Mouse (Mus musculus) layer of hippocampus, postnatal 36 days (tissue): ENCODE results near the gene Zswim1. TPM values are rescaled to one million over a fixed set of nuclear protein-coding genes. Genes with fewer than 3 reads are reported as not detected.
"Not testable (repeated sequence)": the region's sequence is repeated elsewhere in the genome, so short reads cannot be mapped to it uniquely, and the experiment has no call there.

Source experiments
- DNase-seq, 2 experiments: peaks; one replicate each; pipeline ENCODE4 v3.0.0; 2022
- total RNA-seq, 2 experiments: library from RNA; stranded (reverse); gene quantifications; 2 replicates each; pipeline ENCODE4 v1.2.3; 2021

Zswim1 gene
- total RNA-seq, 2 experiments from 2014 or later = 21.6 to 23.0 TPM

- no peak for DNase-seq
Measured at GRCm38 (mm10) chr2:164793236-164793635, 29.2 kb upstream of the Zswim1 start.

DNA sequence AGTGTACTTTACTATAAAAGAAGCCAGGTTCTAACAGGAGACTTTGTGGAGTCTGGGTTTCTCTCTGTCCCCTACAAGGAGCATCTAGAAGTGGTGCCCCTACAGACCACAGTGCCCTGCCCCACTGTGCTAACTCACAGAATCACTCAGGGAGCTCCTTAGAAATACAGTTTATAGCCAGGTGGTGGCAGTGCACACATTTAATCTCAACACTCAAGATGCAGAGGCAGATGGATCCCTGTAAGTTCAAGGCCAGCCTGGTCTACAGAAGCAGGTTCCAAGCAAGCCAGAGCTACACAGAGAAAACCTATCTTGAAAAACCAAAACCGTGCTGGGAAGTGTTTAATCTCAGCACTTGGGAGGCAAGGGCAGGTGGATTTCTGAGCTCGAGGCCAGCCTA, 28.7 kb upstream of the Zswim1 start:
- DNase-seq = no peak

- peak; percentile 74 to 81 for DNase-seq
Measured at GRCm38 (mm10) chr2:164794293-164794692, 28.2 kb upstream of the Zswim1 start.

GRCm38 (mm10) chr2:164795868-164796267, 26.6 kb upstream of the Zswim1 start:
- no peak for DNase-seq

- not testable (repeated sequence) for DNase-seq
Measured at GRCm38 (mm10) chr2:164798554-164798953, 23.9 kb upstream of the Zswim1 start.

- no peak for DNase-seq
Measured at GRCm38 (mm10) chr2:164800252-164801004, 22.1 kb upstream of the Zswim1 start.

- no peak for DNase-seq
Measured at GRCm38 (mm10) chr2:164803201-164803920, 19.1 kb upstream of the Zswim1 start.

- no peak for DNase-seq
Measured at GRCm38 (mm10) chr2:164803921-164804313, 18.6 kb upstream of the Zswim1 start.

GRCm38 (mm10) chr2:164804533-164805331, 17.8 kb upstream of the Zswim1 start, which contains the start of the genes Acot8 and Zswim3:
Gene Acot8, minus strand, starts transcription at chr2:164804882.
Gene Zswim3, plus strand, starts transcription at chr2:164805098.
- peak; percentile 97 to 99 for DNase-seq

DNA sequence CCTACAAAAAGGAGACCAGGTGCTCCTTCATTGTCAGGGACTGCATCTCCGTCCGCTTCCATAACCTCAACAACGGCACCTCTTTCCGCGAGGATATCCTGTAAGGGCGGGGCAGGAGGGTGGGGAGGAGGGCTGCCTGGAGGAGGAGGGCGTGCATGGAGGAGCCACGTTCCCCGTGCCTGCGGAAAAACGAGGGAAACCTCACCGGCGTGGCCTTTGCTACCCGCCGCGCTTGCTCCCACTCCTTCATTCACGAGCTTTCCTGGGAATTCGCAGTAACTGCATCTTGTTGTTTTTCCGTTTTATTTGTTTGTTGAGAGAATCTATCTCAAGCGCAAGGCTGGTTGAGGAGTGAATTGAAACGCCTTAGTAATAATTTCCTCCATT, 17.2 kb upstream of the Zswim1 start:
- DNase-seq = no peak

GRCm38 (mm10) chr2:164806614-164807013, 15.9 kb upstream of the Zswim1 start:
- DNase-seq = no peak

GRCm38 (mm10) chr2:164813557-164813956, 8.9 kb upstream of the Zswim1 start:
- DNase-seq = no peak

DNA sequence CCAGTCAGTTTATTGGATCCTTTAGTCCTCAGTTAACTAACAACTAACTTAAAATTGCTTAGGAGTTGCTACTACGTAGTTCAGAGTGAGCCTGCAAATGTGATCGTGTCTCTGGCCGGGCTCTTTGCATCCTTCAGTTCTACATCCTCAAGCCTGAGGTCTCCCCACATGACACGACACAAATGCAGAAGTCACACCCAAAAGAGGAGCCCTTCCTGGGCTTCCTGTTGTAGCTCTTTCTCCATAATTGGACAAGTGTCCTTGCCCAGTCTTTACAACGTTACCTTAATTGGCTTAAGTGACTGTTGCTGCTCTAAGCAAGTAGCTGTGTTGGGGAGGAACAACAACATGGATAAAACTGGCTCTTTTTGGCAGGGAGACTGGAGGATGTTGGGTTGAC, 7.1 kb upstream of the Zswim1 start:
- no peak for DNase-seq

GRCm38 (mm10) chr2:164815821-164816220, 6.7 kb upstream of the Zswim1 start:
- no peak for DNase-seq

- no peak for DNase-seq
Measured at GRCm38 (mm10) chr2:164817206-164817605, 5.3 kb upstream of the Zswim1 start.

DNA sequence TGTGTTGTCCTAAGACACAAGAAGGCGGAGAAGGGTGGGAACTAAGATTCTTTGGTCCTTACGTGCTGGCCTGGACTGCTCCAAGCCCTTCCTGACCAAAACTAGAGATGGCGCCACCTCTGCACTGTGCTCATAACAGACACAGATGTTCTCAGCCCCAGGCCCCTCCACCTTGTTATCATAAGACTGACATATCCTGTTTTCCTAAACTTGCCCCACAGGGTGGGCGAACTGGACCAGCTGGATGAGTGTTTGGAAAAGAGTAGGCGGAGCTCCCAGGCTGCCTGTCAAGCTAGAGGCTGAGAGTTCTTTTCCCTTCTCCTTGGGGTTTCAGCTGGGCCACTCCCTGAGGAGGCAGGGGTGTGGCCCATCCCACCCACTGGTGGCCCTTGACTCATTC, 4.8 kb upstream of the Zswim1 start:
- DNase-seq = no peak

DNA sequence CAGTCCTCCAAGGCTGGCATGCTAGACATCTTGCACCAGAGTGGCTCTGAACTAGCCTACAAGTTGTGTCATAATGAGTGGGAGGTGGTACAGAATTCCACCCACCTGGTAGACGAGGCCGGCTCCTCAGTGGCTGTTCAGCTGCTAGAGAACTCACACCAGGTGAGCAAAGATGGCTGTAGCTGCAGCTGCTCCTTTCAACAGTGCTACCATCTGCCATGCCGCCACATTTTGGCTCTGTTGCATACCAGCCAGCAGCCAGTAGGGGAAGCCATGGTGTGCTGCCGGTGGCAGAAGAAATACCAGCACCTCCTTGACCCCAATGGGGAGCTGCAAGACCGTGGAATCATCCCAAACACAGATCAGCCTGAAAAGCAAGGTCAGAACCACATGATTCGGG, 1.4 kb upstream of the Zswim1 start:
- no peak for DNase-seq

GRCm38 (mm10) chr2:164823181-164823585, 697 bp downstream of the Zswim1 start:
- DNase-seq = peak in 1 of 2 experiments; percentile 35

GRCm38 (mm10) chr2:164823969-164824368, 1.5 kb downstream of the Zswim1 start:
- no peak for DNase-seq

- DNase-seq = no peak
Measured at GRCm38 (mm10) chr2:164825521-164825920, 3.0 kb downstream of the Zswim1 start.

DNA sequence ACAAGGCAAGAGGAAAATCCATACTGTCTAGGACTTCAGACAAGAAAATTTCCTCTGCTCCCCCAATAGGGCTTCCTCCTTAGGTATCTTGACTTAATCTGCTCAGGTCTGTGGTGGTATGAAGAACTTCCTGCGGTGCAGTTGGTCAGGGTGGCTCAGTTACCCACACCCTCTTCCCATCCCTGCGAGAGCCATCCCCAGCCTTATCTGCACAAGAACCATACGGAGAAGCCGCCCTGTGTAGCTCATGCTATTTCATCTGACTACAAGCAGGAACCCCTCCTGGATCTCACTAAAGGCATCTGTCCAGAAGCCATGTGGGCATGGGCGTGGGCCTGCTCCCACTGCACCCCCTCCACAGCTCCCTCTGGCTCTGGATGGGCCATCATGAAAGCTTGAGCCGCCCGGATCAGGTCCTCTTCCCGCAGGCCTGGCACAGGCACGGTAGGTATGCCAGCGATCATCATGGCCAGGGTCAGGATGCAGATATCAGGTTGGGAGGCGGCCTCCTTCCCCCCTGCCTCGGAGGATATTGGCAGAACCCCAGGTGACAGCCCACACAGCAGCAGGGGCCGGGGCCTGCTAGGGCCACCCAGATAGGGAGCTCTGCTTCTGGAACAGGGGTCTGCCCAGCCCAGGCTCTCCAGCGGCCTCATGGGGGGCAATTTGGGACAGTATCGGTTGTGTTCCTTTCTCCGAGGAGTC, 4.8 kb downstream of the Zswim1 start:
- DNase-seq = no peak

DNA sequence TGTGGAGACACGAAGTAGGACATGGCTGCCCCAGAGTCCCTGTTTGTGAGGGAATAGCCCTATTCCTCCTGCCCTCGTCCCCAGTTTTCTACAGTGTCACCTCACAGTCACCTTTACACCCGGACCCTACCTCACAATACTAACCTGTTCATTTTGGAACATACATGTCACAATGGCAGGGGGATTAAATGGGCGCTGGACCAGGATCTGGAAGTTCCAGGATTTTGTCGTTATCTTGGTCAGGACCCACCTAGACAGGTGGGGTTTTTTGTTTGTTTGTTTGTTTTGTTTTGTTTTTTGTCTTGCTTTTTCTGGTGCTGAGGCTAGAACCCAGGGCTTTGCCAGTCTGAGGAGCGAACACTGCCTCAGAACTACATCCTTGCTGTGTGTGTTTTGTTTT, 6.0 kb downstream of the Zswim1 start, which contains the start of gene Spata25:
TSS of gene Spata25 (minus strand) at position 101 of the 400 bp plus-strand sequence.
- DNase-seq = no peak
